Mouse (Mus musculus) C2C12 (cell line): Measurements from ENCODE around the gene Hlcs. TPM values are rescaled to one million over a fixed set of nuclear protein-coding genes. Genes with fewer than 3 reads are reported as not detected.

Experiments
- H3K27me3 ChIP-seq: one replicate; pipeline ENCODE4 v1.6.1; 2011; ENCODE audit not compliant: control insufficient read depth, insufficient read depth, insufficient read length
- H3K36me3 ChIP-seq: one replicate; pipeline ENCODE4 v1.6.1; 2011; ENCODE audit not compliant: control insufficient read depth, insufficient read depth
- H3K4me3 ChIP-seq: one replicate; pipeline ENCODE4 v1.5.1; 2011; ENCODE audit warnings: mild to moderate bottlenecking, control low read depth; ENCODE audit not compliant: poor library complexity, insufficient read depth, severe bottlenecking
- H3K79me2 ChIP-seq: one replicate; pipeline ENCODE4 v1.6.1; 2011; ENCODE audit not compliant: control insufficient read depth, insufficient read depth
- H3K79me3 ChIP-seq: one replicate; pipeline ENCODE4 v1.6.1; 2011; ENCODE audit warnings: low read depth, control low read depth
- H3ac ChIP-seq: one replicate; pipeline ENCODE3; 2011; ENCODE audit warnings: low read depth; ENCODE audit not compliant: control insufficient read depth, insufficient read length
- CEBPB ChIP-seq: IDR thresholded peaks from one replicate; pipeline ENCODE4 v1.6.1; 2011; ENCODE audit warnings: low read depth, mild to moderate bottlenecking, control low read depth, moderate library complexity
- CTCF ChIP-seq: IDR thresholded peaks from one replicate; pipeline ENCODE4 v1.5.1; 2011; ENCODE audit not compliant: control insufficient read depth, insufficient read depth, insufficient read length
- FOSL1 ChIP-seq: IDR thresholded peaks from one replicate; pipeline ENCODE4 v1.8.0; 2011; ENCODE audit warnings: mild to moderate bottlenecking, low read length; ENCODE audit not compliant: poor library complexity, insufficient read depth, severe bottlenecking
- MAX ChIP-seq: IDR thresholded peaks from one replicate; pipeline ENCODE4 v1.6.1; 2011; ENCODE audit warnings: mild to moderate bottlenecking, control low read depth
- MYOD1 ChIP-seq: IDR thresholded peaks from one replicate; pipeline ENCODE4 v1.6.1; 2011; ENCODE audit warnings: low read depth; ENCODE audit not compliant: control insufficient read depth, insufficient read length
- MYOG ChIP-seq: IDR thresholded peaks from one replicate; pipeline ENCODE4 v1.6.1; 2011; ENCODE audit not compliant: control insufficient read depth, insufficient read length; ENCODE audit errors: extremely low read depth
- USF1 ChIP-seq: IDR thresholded peaks from one replicate; pipeline ENCODE4 v1.6.1; 2011; ENCODE audit warnings: low read depth, mild to moderate bottlenecking, control low read depth, moderate library complexity
- long read RNA-seq, 2 experiments: library from polyadenylated mRNA; unstranded; transcript quantifications; one replicate each; pipeline ENCODE4 v2.0.0; 2019 to 2020
- polyA plus RNA-seq: library from polyadenylated mRNA; unstranded; fragments of >200 nt; fragmentation: generic; extraction: Trizol; gene quantifications from one replicate; pipeline ENCODE4 v1.2.1, GENCODE M21; 2012; ENCODE audit warnings: missing spikeins

Hlcs gene
- 1.7 TPM for polyA plus RNA-seq
- long read RNA-seq, experiment 1, partial matches to known transcripts = 1 of 1 reads
- long read RNA-seq, experiment 1, other reads (novel, unspliced or antisense) = 0 of 1 reads
- long read RNA-seq, experiment 2, full-length matches to known transcripts = 14 of 21 reads
- long read RNA-seq, experiment 2, partial matches to known transcripts = 3 of 21 reads
- long read RNA-seq, experiment 2, other reads (novel, unspliced or antisense) = 4 of 21 reads

DNA sequence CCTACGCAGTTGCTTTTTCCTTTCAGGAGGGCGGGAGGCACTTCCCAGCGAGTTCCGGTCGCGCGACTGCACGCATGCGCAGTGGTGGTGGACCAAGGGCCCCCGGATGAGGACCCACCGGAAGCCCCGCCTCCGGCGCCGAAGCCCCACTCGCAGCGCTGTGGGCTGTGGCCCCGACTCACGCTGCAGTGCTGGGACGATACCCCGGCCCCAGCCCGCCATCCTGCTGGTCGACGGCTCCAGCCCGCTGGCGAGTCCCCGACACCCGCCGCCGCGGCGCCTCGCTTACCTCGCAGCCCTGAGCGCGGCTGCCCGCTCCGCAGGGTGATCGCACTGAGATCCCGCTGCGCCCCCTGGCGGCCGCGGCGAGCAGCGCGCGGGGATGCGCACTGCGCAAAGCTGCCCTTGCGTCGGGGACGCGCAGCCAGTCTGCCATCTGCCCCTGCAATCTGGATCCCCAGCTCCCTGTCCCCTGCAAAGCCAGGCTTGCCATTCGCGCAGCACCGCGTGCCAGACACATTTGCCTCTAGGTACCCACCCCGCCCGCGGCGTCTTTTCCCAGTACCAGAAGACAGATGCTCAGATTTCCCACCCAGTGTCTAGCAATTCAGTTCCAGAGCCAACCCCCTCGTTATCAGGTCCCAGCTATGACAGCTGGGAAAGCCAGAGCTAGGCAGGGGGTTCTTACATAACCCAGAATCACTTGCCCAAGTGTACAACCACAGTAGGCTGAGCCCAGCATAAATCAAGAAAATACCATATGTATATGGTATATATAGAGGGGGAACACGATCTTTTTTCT, at the start of gene Hlcs:
TSS of gene Hlcs (minus strand) at position 343 of the 802 bp plus-strand sequence.
- Histone ChIP-seq H3K4me3 (peak within 1 kb of the TSS; percentile 48), H3K79me3 (no peaks in the 10 kb centered on the region), H3K27me3 (no peaks in the 10 kb centered on the region), H3K79me2 (no peaks in the 10 kb centered on the region), H3K36me3 (no peaks in the 10 kb centered on the region), H3ac (peak within 1 kb of the TSS; percentile 97)
- TF ChIP-seq MYOD1 = no peak
- peak; percentile 99 for TF ChIP-seq CTCF
- peak; percentile 67 for TF ChIP-seq MAX

- Histone ChIP-seq H3K79me2 (no peaks in the 10 kb centered on the region), H3K79me3 (no peaks in the 10 kb centered on the region), H3K4me3 (no peak overlapping the region), H3K36me3 (no peaks in the 10 kb centered on the region), H3ac (no peak overlapping the region), H3K27me3 (no peaks in the 10 kb centered on the region)
- TF ChIP-seq CEBPB (no peak), USF1 (no peak), FOSL1 (peak; percentile 30), MYOG (no peak), MYOD1 (no peak)
Observed at GRCm38 (mm10) chr16:94362174-94362873, 49.0 kb upstream of the Hlcs start.

- H3K79me2 ChIP-seq = no peaks in the 10 kb centered on the region
- H3ac ChIP-seq = no peak overlapping the region
- H3K27me3 ChIP-seq = no peaks in the 10 kb centered on the region
- no peak overlapping the region for H3K4me3 ChIP-seq
- no peaks in the 10 kb centered on the region for H3K36me3 ChIP-seq
- H3K79me3 ChIP-seq = no peaks in the 10 kb centered on the region
- no peak for TF ChIP-seq USF1
- TF ChIP-seq MAX = peak; percentile 16
- no peak for TF ChIP-seq CTCF
- peak; percentile 97 for TF ChIP-seq MYOD1
Observed at GRCm38 (mm10) chr16:94360578-94361350, 47.4 kb upstream of the Hlcs start.

DNA sequence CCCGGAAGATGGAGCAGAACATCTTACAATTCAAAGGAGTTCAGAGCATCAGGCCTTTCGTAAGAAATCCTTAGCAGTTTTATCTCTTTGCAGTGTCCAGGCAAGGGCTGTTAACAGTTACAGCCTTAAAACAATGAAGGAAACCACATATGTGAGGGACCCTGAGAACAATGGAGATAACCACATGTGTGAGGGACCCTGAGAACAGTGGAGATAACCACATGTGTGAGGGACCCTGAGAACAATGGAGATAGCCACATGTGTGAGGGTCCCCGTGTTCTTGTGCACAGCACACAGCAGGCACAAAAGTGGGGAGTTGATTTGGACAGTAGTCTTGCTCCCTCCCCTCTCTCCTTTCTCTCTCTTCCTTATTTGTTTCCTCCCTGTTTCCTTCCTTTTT, 44.7 kb upstream of the Hlcs start:
- Histone ChIP-seq H3K4me3 (no peak overlapping the region), H3K79me2 (no peaks in the 10 kb centered on the region), H3K27me3 (no peaks in the 10 kb centered on the region), H3K36me3 (no peaks in the 10 kb centered on the region), H3K79me3 (no peaks in the 10 kb centered on the region), H3ac (no peak overlapping the region)
- TF ChIP-seq CTCF = no peak
- no peak for TF ChIP-seq MYOD1
- TF ChIP-seq MAX = no peak

GRCm38 (mm10) chr16:94356776-94357494, 43.6 kb upstream of the Hlcs start:
- Histone ChIP-seq H3K79me3 (no peaks in the 10 kb centered on the region), H3K79me2 (no peaks in the 10 kb centered on the region), H3K4me3 (no peak overlapping the region), H3K27me3 (no peaks in the 10 kb centered on the region), H3K36me3 (no peaks in the 10 kb centered on the region), H3ac (no peak overlapping the region)
- TF ChIP-seq MAX = no peak
- TF ChIP-seq CEBPB = no peak
- TF ChIP-seq MYOG = no peak
- no peak for TF ChIP-seq USF1
- TF ChIP-seq CTCF = no peak
- TF ChIP-seq FOSL1 = no peak
- no peak for TF ChIP-seq MYOD1
